9 mouse cellular contexts compared by ENCODE assay signal in genomic region chr6:57823461-57823860, GRCm38 (mm10). TPM values are rescaled to one million over a fixed set of nuclear protein-coding genes. Genes with fewer than 3 reads are reported as not detected.
A peak's percentile ranks its signal among the peaks of the same experiment; 100 is the strongest.
DNase-seq lines count a peak whose midpoint lies in the region; ATAC-seq and TF ChIP-seq lines count a peak whose summit lies in the region.
"Had no signal": no experiment of that assay in that cellular context is flagged by ENCODE, and none has a peak within 500 bp of the region (broad histone marks: within the 10 kb centered on the region; RNA-seq: fewer than 3 reads in every experiment).

No protein-coding gene starts in this region.

- H3K9ac ChIP-seq in lung, embryonic 15.5 days = no peak overlapping the region
- no peak overlapping the region for H3K9ac ChIP-seq in intestine, postnatal 0 days (ENCODE audit: low read depth, low read length)
- H3K9ac ChIP-seq in neural tube, embryonic 14.5 days (replicated peaks; ENCODE audit: low read depth, low read length) = no peak overlapping the region

- ATAC-seq in lung, embryonic 15.5 days (ENCODE audit: borderline replicate concordance, extremely low read depth, low FRiP score, low TSS enrichment) = no peak
- no peak for ATAC-seq in intestine, postnatal 0 days
- ATAC-seq in neural tube, embryonic 14.5 days (ENCODE audit: low read depth) = no peak

- H3K4me2 ChIP-seq in lung, embryonic 15.5 days = peak overlapping the region; percentile 45
- H3K4me2 ChIP-seq in intestine, postnatal 0 days (replicated peaks; ENCODE audit: low read depth) = peak overlapping the region; percentile 41
- peak overlapping the region; percentile 69; the same call in 1 of the 2 replicates for H3K4me2 ChIP-seq in neural tube, embryonic 14.5 days (ENCODE audit: low read depth, low read length)

- H3K27me3 ChIP-seq in lung, embryonic 15.5 days = no peaks in the 10 kb centered on the region
- no peaks in the 10 kb centered on the region for H3K27me3 ChIP-seq in intestine, postnatal 0 days (replicated peaks; ENCODE audit: control insufficient read depth, insufficient read depth, low read length)
- H3K27me3 ChIP-seq in neural tube, embryonic 14.5 days (ENCODE audit: control insufficient read depth, insufficient read depth, low read length) = no peaks in the 10 kb centered on the region
- H3K27me3 ChIP-seq: limb, embryonic 15.5 days had no signal

- H3K27ac ChIP-seq in lung, embryonic 15.5 days = no peak overlapping the region
- no peak overlapping the region for H3K27ac ChIP-seq in embryonic fibroblast, embryonic 13.5 days (ENCODE audit: insufficient read depth, low read length)
- H3K27ac ChIP-seq in intestine, postnatal 0 days (ENCODE audit: low read depth, low read length) = no peak overlapping the region
- H3K27ac ChIP-seq in neural tube, embryonic 14.5 days (ENCODE audit: low read depth, low read length) = no peak overlapping the region

- no peak for TF ChIP-seq CTCF in embryonic fibroblast, embryonic 13.5 days (IDR thresholded peaks at IDR 0.05; ENCODE audit: borderline replicate concordance, insufficient read depth, low read length)
- no peak for TF ChIP-seq CTCF in intestine, postnatal 0 days (IDR thresholded peaks at IDR 0.05; ENCODE audit: low read depth)

- WGBS in lung, embryonic 15.5 days = 4% methylated on average over 3 of the region's 3 CpGs
- WGBS in intestine, postnatal 0 days = 5% methylated on average over 3 of the region's 3 CpGs
- WGBS in neural tube, embryonic 14.5 days = 37% methylated on average over 3 of the region's 3 CpGs

- no peaks in the 10 kb centered on the region for H3K36me3 ChIP-seq in lung, embryonic 15.5 days
- H3K36me3 ChIP-seq in intestine, postnatal 0 days (ENCODE audit: control insufficient read depth, insufficient read depth) = no peaks in the 10 kb centered on the region
- H3K36me3 ChIP-seq in neural tube, embryonic 14.5 days (ENCODE audit: control insufficient read depth, insufficient read depth, low read length) = no peaks in the 10 kb centered on the region
- H3K36me3 ChIP-seq: limb, embryonic 15.5 days had no signal

- H3K4me1 ChIP-seq in lung, embryonic 15.5 days = 0 out of 2 replicates have a peak, but pooled peaks cover 8% of the 10 kb centered on the region
- no peaks in the 10 kb centered on the region for H3K4me1 ChIP-seq in embryonic fibroblast, embryonic 13.5 days (ENCODE audit: control insufficient read depth, insufficient read depth, low read length)
- no peaks in the 10 kb centered on the region for H3K4me1 ChIP-seq in intestine, postnatal 0 days (replicated peaks; ENCODE audit: control insufficient read depth, insufficient read depth, low read length)
- peaks cover 13% of the 10 kb centered on the region; the same call in 1 of the 2 replicates for H3K4me1 ChIP-seq in neural tube, embryonic 14.5 days (ENCODE audit: control insufficient read depth, insufficient read depth, low read length)

- peak overlapping the region; percentile 20 for H3K4me3 ChIP-seq in lung, embryonic 15.5 days
- peak overlapping the region; percentile 30; the same call in 1 of the 2 replicates for H3K4me3 ChIP-seq in embryonic fibroblast, embryonic 13.5 days (ENCODE audit: insufficient read depth, low read length)
- H3K4me3 ChIP-seq in intestine, postnatal 0 days (ENCODE audit: low read depth, low read length) = no peak overlapping the region
- H3K4me3 ChIP-seq in neural tube, embryonic 14.5 days (ENCODE audit: low read depth, low read length) = no peak overlapping the region

- H3K9me3 ChIP-seq in lung, embryonic 15.5 days = no peaks in the 10 kb centered on the region
- no peaks in the 10 kb centered on the region for H3K9me3 ChIP-seq in intestine, postnatal 0 days (ENCODE audit: control insufficient read depth)
- no peaks in the 10 kb centered on the region for H3K9me3 ChIP-seq in neural tube, embryonic 14.5 days (ENCODE audit: control insufficient read depth, low read length)
- H3K9me3 ChIP-seq: limb, embryonic 15.5 days had no signal

- no peak for DNase-seq in lung, postnatal 10 days
- no peak for DNase-seq in thymus, postnatal 10 days (ENCODE audit: low spot score in 2 of 2)
- no peak for DNase-seq in gastrocnemius, adult 8-10 months (ENCODE audit: low spot score in 2 of 2)
- no peak for DNase-seq in embryo, embryonic 11 days

- TF ChIP-seq POLR2A in embryonic fibroblast, embryonic 13.5 days (IDR thresholded peaks at IDR 0.05; ENCODE audit: low read depth, low read length) = no peak

RNA-seq across cellular contexts. Expression of gene Vopp1, which starts 1.5 kb away (rescaled TPM):
- polyA plus RNA-seq in lung, embryonic 15.5 days (2015; fragmentation: Nextera tagmentation; extraction: Ambion mirVana) = 32.5 and 35.9 TPM in 2 replicates
- 52.2 and 52.5 TPM in 2 replicates for polyA plus RNA-seq in embryonic fibroblast, embryonic 13.5 days (2011; ENCODE audit: insufficient read length, low read depth, missing spikeins)
- 11.2 and 11.9 TPM in 2 replicates for polyA plus RNA-seq in intestine, postnatal 0 days (2015; fragmentation: Nextera tagmentation; extraction: Ambion mirVana)
- polyA plus RNA-seq in neural tube, embryonic 14.5 days (2014; fragmentation: Nextera tagmentation; extraction: Ambion mirVana) = 91.4 and 148 TPM in 2 replicates
- total RNA-seq in gastrocnemius, adult 8-10 months (2022) = 1 to 10 TPM; 2.9 to 4.7 (median 3.4) TPM

RNA-seq across cellular contexts. Expression of gene Vmn1r21, which starts 26.7 kb away (rescaled TPM):
- polyA plus RNA-seq in lung, embryonic 15.5 days (2015; fragmentation: Nextera tagmentation; extraction: Ambion mirVana) = not detected in 2 replicates
- polyA plus RNA-seq in embryonic fibroblast, embryonic 13.5 days (2011; ENCODE audit: insufficient read length, low read depth, missing spikeins) = not detected in 2 replicates
- polyA plus RNA-seq in intestine, postnatal 0 days (2015; fragmentation: Nextera tagmentation; extraction: Ambion mirVana) = not detected in 2 replicates
- 0.16 TPM in 1 of 2 replicates, not detected in the other for polyA plus RNA-seq in neural tube, embryonic 14.5 days (2014; fragmentation: Nextera tagmentation; extraction: Ambion mirVana)
- total RNA-seq in gastrocnemius, adult 8-10 months (2022) = not detected
- polyA plus RNA-seq: limb, embryonic 15.5 days had no signal

Comparison
In these comparisons a context has a peak if more than half of its experiments do, and no peak if none do; other contexts are left out.
1. H3K4me3 ChIP-seq: peak in lung, embryonic 15.5 days (single experiment) and embryonic fibroblast, embryonic 13.5 days (single experiment); none in intestine, postnatal 0 days (single experiment) and neural tube, embryonic 14.5 days (single experiment).
2. Peak in every context shown above with its lines, with median percentiles within 50 percentile points of each other: H3K4me2 ChIP-seq.